Mouse (Mus musculus) heart, adult 9 months (tissue): ENCODE results near the gene Col5a1.

Experiments used
- DNase-seq, 2 experiments: peaks; one replicate each; pipeline ENCODE4 v3.0.0; 2022; ENCODE audit warnings: low spot score in 2 of 2

The Col5a1 gene

DNA sequence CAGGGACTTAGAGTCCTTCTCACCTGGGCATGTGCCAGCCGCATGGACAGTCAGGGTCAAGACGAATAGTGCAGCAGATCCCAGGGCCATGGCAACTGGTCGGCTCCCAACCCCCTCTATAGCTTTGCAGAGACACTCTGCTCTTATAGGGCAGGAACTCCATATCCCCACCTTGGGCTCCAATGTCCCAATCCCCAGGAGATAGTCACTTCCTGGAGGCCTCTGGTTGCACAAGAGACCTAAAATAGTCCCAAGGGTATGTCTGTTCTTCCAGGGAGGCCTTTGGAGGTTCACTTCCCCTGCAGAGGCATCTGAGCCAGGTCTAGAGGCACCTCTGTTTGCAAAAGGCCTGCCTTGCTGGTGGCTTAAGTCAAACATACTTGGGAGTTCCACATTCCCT lies 198.5 kb downstream of the Col5a1 start, which contains the start of gene Fcnb:
Gene Fcnb (minus strand): TSS at position 118 of the 400 bp plus-strand sequence.
- no peak for DNase-seq

DNA sequence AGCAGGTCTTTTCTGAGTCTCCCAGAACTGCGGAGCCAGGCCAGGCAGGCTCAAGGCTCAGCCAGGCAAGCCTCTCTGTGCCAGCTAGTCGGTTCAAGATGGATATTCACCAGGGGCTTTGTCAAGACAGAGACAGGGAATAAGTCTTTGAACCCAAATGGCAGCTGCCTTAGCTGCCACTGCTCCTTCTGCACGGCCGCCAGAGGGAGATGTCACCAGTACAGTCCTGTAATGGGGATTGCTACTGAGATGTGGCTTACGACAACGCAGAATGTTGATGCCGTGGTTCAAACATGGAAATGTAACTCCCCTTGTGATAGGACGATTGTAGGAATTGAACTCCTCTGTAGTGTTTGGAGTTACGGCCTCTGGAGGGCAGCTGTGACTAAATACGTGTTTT lies 199.9 kb downstream of the Col5a1 start:
- DNase-seq = no peak

DNA sequence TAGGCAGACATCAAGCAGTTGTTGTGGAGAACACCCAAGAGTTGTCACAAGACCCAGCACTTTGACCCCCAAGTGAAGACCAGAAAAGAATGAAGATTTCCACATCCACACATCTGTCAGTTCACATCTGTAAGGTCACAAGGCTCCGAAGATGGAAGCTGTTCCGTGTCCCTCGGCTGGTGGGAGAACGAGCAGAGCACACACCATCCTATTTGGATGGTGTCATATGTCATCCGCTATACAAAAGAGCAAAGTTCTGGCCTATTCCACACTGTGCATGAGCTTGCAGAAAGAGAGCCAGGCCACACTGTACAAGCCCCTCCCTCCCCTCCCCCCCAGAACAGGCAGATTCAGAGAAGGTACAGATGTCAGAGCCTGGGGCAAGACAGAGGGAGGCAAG lies 202.9 kb downstream of the Col5a1 start:
- DNase-seq = no peak
